Mouse (Mus musculus) limb, embryonic 15.5 days (tissue): ENCODE measurements around the gene Itpkc. TPM values are rescaled to one million over a fixed set of nuclear protein-coding genes. Genes with fewer than 3 reads are reported as not detected.

Source experiments
- ATAC-seq: fragments of 200-750 bp; cut with Nextera tagmentation; 2 replicates; pipeline ENCODE4 v1.8.0; 2017; ENCODE audit warnings: low read depth, moderate TSS enrichment; ENCODE audit not compliant: insufficient number of reproducible peaks, low FRiP score, low TSS enrichment
- H3K27ac ChIP-seq: fragments of 300-500 bp; sonication (generic); 2 replicates; pipeline ENCODE4 v1.5.1; 2015; ENCODE audit warnings: moderate library complexity, mild to moderate bottlenecking, inconsistent platforms
- H3K27me3 ChIP-seq: fragments of 300-500 bp; sonication (generic); 2 replicates; pipeline ENCODE4 v1.6.1; 2015; ENCODE audit warnings: inconsistent platforms
- H3K36me3 ChIP-seq: fragments of 300-500 bp; sonication (generic); 2 replicates; pipeline ENCODE4 v1.6.1; 2015; ENCODE audit warnings: inconsistent platforms
- H3K4me1 ChIP-seq: fragments of 300-500 bp; sonication (generic); 2 replicates; pipeline ENCODE4 v1.6.1; 2015; ENCODE audit warnings: inconsistent platforms
- H3K4me2 ChIP-seq: fragments of 300-500 bp; sonication (generic); 2 replicates; pipeline ENCODE4 v1.6.1; 2015; ENCODE audit warnings: mild to moderate bottlenecking, inconsistent platforms
- H3K4me3 ChIP-seq: fragments of 300-500 bp; sonication (generic); 2 replicates; pipeline ENCODE4 v1.5.1; 2015; ENCODE audit warnings: mild to moderate bottlenecking, inconsistent platforms
- H3K9ac ChIP-seq: fragments of 300-500 bp; sonication (generic); 2 replicates; pipeline ENCODE4 v1.6.1; 2015; ENCODE audit warnings: inconsistent platforms
- H3K9me3 ChIP-seq: fragments of 300-500 bp; sonication (generic); 2 replicates; pipeline ENCODE4 v1.6.1; 2016; ENCODE audit warnings: inconsistent platforms
- WGBS: fragments of 180-500 bp; shearing (Covaris S2); methylation state at CpG from one replicate; pipeline ENCODE4 v1.1.7; 2015; 5-methylcytosine and 5-hydroxymethylcytosine counted together
- polyA plus RNA-seq: library from polyadenylated mRNA; unstranded; fragments of >200 nt; fragmentation: Nextera tagmentation; extraction: Ambion mirVana; gene quantifications from 2 replicates; pipeline ENCODE4 v1.2.1, GENCODE M21; 2015

Itpkc gene
- polyA plus RNA-seq, 1 experiment from 2014 or later: 12.1 TPM

GRCm38 (mm10) chr7:27233300-27233699, 4.8 kb upstream of the Itpkc start:
- Histone ChIP-seq H3K9me3 (no peaks in the 10 kb centered on the region), H3K27ac (peak overlapping the region; percentile 84), H3K36me3 (peaks cover 7% of the 10 kb centered on the region), H3K9ac (peak overlapping the region; percentile 50), H3K4me2 (peak overlapping the region; percentile 69), H3K4me1 (peaks cover 27% of the 10 kb centered on the region), H3K27me3 (no peaks in the 10 kb centered on the region), H3K4me3 (peak overlapping the region; percentile 61)
- ATAC-seq: no peak
- WGBS: 2% methylated on average over 6 of the region's 6 CpGs

- WGBS: under 1% methylated on average over 25 of the region's 25 CpGs
- peak; percentile 89 for ATAC-seq
- Histone ChIP-seq H3K27me3 (no peaks in the 10 kb centered on the region), H3K4me1 (peaks cover 27% of the 10 kb centered on the region), H3K36me3 (peaks cover 7% of the 10 kb centered on the region), H3K9ac (peak within 1 kb of the TSS; percentile 50), H3K4me2 (peak within 1 kb of the TSS; percentile 69), H3K9me3 (no peaks in the 10 kb centered on the region), H3K27ac (peak within 1 kb of the TSS; percentile 84), H3K4me3 (peak within 1 kb of the TSS; percentile 61)
Observed at GRCm38 (mm10) chr7:27232781-27233281, 4.4 kb upstream of the Itpkc start, which contains the start of gene Coq8b. Coq8b (plus strand) TSS chr7:27233023.

- Histone ChIP-seq H3K4me3 (0 out of 2 replicates have a peak overlapping the region, but pooled peaks have one; percentile 2), H3K4me2 (no peak overlapping the region), H3K27ac (no peak overlapping the region; the same call in 1 of the 2 replicates), H3K36me3 (peaks cover 7% of the 10 kb centered on the region), H3K4me1 (peaks cover 35% of the 10 kb centered on the region), H3K9me3 (no peaks in the 10 kb centered on the region), H3K27me3 (no peaks in the 10 kb centered on the region), H3K9ac (no peak overlapping the region)
- WGBS: 78% methylated on average over 7 of the region's 7 CpGs
- no peak for ATAC-seq
Observed at GRCm38 (mm10) chr7:27231693-27232331, 3.4 kb upstream of the Itpkc start.

GRCm38 (mm10) chr7:27230781-27231180, 2.3 kb upstream of the Itpkc start:
- Histone ChIP-seq H3K9me3 (no peaks in the 10 kb centered on the region), H3K4me3 (no peak overlapping the region), H3K9ac (no peak overlapping the region), H3K27ac (no peak overlapping the region), H3K4me2 (no peak overlapping the region), H3K27me3 (no peaks in the 10 kb centered on the region), H3K4me1 (peaks cover 46% of the 10 kb centered on the region), H3K36me3 (peaks cover 6% of the 10 kb centered on the region)
- WGBS: 75% methylated on average over 4 of the region's 4 CpGs
- no peak for ATAC-seq

- H3K4me1 ChIP-seq: peaks cover 59% of the 10 kb centered on the region
- H3K27me3 ChIP-seq: no peaks in the 10 kb centered on the region
- H3K36me3 ChIP-seq: no peaks in the 10 kb centered on the region
- 17% methylated on average over 6 of the region's 6 CpGs for WGBS
- peak overlapping the region; percentile 63 for H3K9ac ChIP-seq
- peak overlapping the region; percentile 62 for H3K4me2 ChIP-seq
- no peak for ATAC-seq
- peak overlapping the region; percentile 96 for H3K4me3 ChIP-seq
- peak overlapping the region; percentile 94 for H3K27ac ChIP-seq
- H3K9me3 ChIP-seq: no peaks in the 10 kb centered on the region
Observed at GRCm38 (mm10) chr7:27228865-27229264, 404 bp upstream of the Itpkc start.

GRCm38 (mm10) chr7:27227676-27228075, 785 bp downstream of the Itpkc start:
- H3K36me3 ChIP-seq: no peaks in the 10 kb centered on the region; the same call in 1 of the 2 replicates
- peak overlapping the region; percentile 96 for H3K4me3 ChIP-seq
- H3K4me2 ChIP-seq: peak overlapping the region; percentile 62
- no peaks in the 10 kb centered on the region for H3K27me3 ChIP-seq
- peak overlapping the region; percentile 94; the same call in 1 of the 2 replicates for H3K27ac ChIP-seq
- WGBS: under 1% methylated on average over 10 of the region's 10 CpGs
- ATAC-seq: no peak
- peaks cover 60% of the 10 kb centered on the region for H3K4me1 ChIP-seq
- peak overlapping the region; percentile 81 for H3K9ac ChIP-seq
- no peaks in the 10 kb centered on the region for H3K9me3 ChIP-seq

GRCm38 (mm10) chr7:27227276-27227675, 1.2 kb downstream of the Itpkc start:
- Histone ChIP-seq H3K4me3 (peak overlapping the region; percentile 96), H3K4me1 (peaks cover 56% of the 10 kb centered on the region), H3K27ac (no peak overlapping the region), H3K9ac (peak overlapping the region; percentile 81), H3K4me2 (peak overlapping the region; percentile 62), H3K27me3 (no peaks in the 10 kb centered on the region), H3K36me3 (no peaks in the 10 kb centered on the region; the same call in 1 of the 2 replicates), H3K9me3 (no peaks in the 10 kb centered on the region)
- WGBS: 30% methylated on average over 9 of the region's 9 CpGs
- no peak for ATAC-seq

- Histone ChIP-seq H3K9me3 (no peaks in the 10 kb centered on the region), H3K9ac (peak overlapping the region; percentile 11; the same call in 1 of the 2 replicates), H3K4me3 (peak overlapping the region; percentile 96), H3K27ac (peak overlapping the region; percentile 50), H3K27me3 (no peaks in the 10 kb centered on the region), H3K4me2 (peak overlapping the region; percentile 62), H3K36me3 (peaks cover 5% of the 10 kb centered on the region), H3K4me1 (peaks cover 49% of the 10 kb centered on the region)
- ATAC-seq: no peak
- WGBS: 52% methylated on average over 11 of the region's 11 CpGs
Observed at GRCm38 (mm10) chr7:27224877-27225575, 3.4 kb downstream of the Itpkc start.

- Histone ChIP-seq H3K36me3 (peaks cover 27% of the 10 kb centered on the region), H3K27ac (no peak overlapping the region), H3K4me1 (peaks cover 44% of the 10 kb centered on the region), H3K4me3 (no peak overlapping the region), H3K27me3 (no peaks in the 10 kb centered on the region), H3K9ac (no peak overlapping the region), H3K9me3 (no peaks in the 10 kb centered on the region), H3K4me2 (no peak overlapping the region)
- 69% methylated on average over 1 of the region's 1 CpGs for WGBS
- no peak for ATAC-seq
Observed at GRCm38 (mm10) chr7:27222538-27222937, 5.9 kb downstream of the Itpkc start.

GRCm38 (mm10) chr7:27221939-27222338, 6.5 kb downstream of the Itpkc start:
- peaks cover 38% of the 10 kb centered on the region for H3K4me1 ChIP-seq
- no peaks in the 10 kb centered on the region for H3K27me3 ChIP-seq
- WGBS: 67% methylated on average over 6 of the region's 6 CpGs
- H3K27ac ChIP-seq: no peak overlapping the region
- H3K9me3 ChIP-seq: no peaks in the 10 kb centered on the region
- ATAC-seq: no peak
- H3K36me3 ChIP-seq: peaks cover 32% of the 10 kb centered on the region
- no peak overlapping the region for H3K9ac ChIP-seq
- no peak overlapping the region for H3K4me3 ChIP-seq
- H3K4me2 ChIP-seq: no peak overlapping the region

GRCm38 (mm10) chr7:27219937-27220336, 8.5 kb downstream of the Itpkc start:
- no peak overlapping the region for H3K9ac ChIP-seq
- no peak for ATAC-seq
- no peak overlapping the region for H3K27ac ChIP-seq
- 76% methylated on average over 11 of the region's 11 CpGs for WGBS
- H3K9me3 ChIP-seq: no peaks in the 10 kb centered on the region
- H3K4me1 ChIP-seq: peaks cover 18% of the 10 kb centered on the region
- no peak overlapping the region for H3K4me3 ChIP-seq
- H3K27me3 ChIP-seq: no peaks in the 10 kb centered on the region
- H3K4me2 ChIP-seq: no peak overlapping the region
- H3K36me3 ChIP-seq: peaks cover 50% of the 10 kb centered on the region

- peaks cover 60% of the 10 kb centered on the region for H3K36me3 ChIP-seq
- no peaks in the 10 kb centered on the region for H3K27me3 ChIP-seq
- no peaks in the 10 kb centered on the region for H3K9me3 ChIP-seq
- H3K4me2 ChIP-seq: no peak overlapping the region
- no peak overlapping the region for H3K9ac ChIP-seq
- WGBS: 81% methylated on average over 7 of the region's 7 CpGs
- H3K4me3 ChIP-seq: no peak overlapping the region
- ATAC-seq: no peak
- H3K4me1 ChIP-seq: 0 out of 2 replicates have a peak, but pooled peaks cover 5% of the 10 kb centered on the region
- H3K27ac ChIP-seq: no peak overlapping the region
Observed at GRCm38 (mm10) chr7:27218586-27218985, 9.9 kb downstream of the Itpkc start.
